Mouse (Mus musculus): Measurements from ENCODE around the gene Lck. TPM values are rescaled to one million over a fixed set of nuclear protein-coding genes. Genes with fewer than 3 reads are reported as not detected.

The Lck gene
- polyA plus RNA-seq, 1 experiment from 2014 or later = 8.8 TPM

GRCm38 (mm10) chr4:129508834-129509600, 64.4 kb downstream of the Lck start:
- 55% methylated on average over 15 of the region's 15 CpGs for WGBS
- ATAC-seq (replicated peaks; ENCODE audit: low FRiP score, low read depth) = no peak
- H3K4me3 ChIP-seq (replicated peaks; ENCODE audit: low read depth, low read length) = no peak overlapping the region
- no peak overlapping the region for H3K4me2 ChIP-seq (ENCODE audit: low read length)
- H3K4me1 ChIP-seq (replicated peaks; ENCODE audit: insufficient read depth, low read length) = 0 out of 2 replicates have a peak, but pooled peaks cover 3% of the 10 kb centered on the region
- no peaks in the 10 kb centered on the region for H3K9me3 ChIP-seq (replicated peaks; ENCODE audit: low read length)
- peak overlapping the region; percentile 31; the same call in 1 of the 2 replicates for H3K27ac ChIP-seq
- no peak for TF ChIP-seq CTCF (IDR thresholded peaks at IDR 0.05; ENCODE audit: low read depth)
- H3K36me3 ChIP-seq (ENCODE audit: insufficient read depth, low read length) = no peaks in the 10 kb centered on the region
- no peak for DNase-seq (ENCODE audit: low spot score)
- H3K9ac ChIP-seq (ENCODE audit: low read depth, low read length) = no peak overlapping the region
- H3K27me3 ChIP-seq (ENCODE audit: insufficient read depth, low read length) = no peaks in the 10 kb centered on the region

DNA sequence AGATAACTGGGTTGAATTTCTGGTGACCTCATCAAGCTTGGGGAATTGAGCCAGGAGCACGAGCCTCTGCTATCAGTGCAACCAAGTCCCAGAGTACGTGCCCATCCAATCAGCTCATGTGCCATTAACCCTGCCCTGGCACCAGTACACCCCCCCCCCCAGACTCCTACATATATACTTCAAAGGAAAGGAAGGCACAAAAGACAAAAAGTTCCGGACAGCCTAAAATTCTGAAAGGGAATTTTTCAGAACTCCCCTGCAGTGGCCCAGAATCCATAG, 65.3 kb downstream of the Lck start:
- Histone ChIP-seq H3K27ac (no peak overlapping the region), H3K4me3 (replicated peaks; ENCODE audit: low read depth, low read length) (no peak overlapping the region), H3K27me3 (ENCODE audit: insufficient read depth, low read length) (no peaks in the 10 kb centered on the region), H3K4me1 (replicated peaks; ENCODE audit: insufficient read depth, low read length) (0 out of 2 replicates have a peak, but pooled peaks cover 3% of the 10 kb centered on the region), H3K4me2 (ENCODE audit: low read length) (no peak overlapping the region), H3K9ac (ENCODE audit: low read depth, low read length) (no peak overlapping the region), H3K36me3 (ENCODE audit: insufficient read depth, low read length) (no peaks in the 10 kb centered on the region), H3K9me3 (replicated peaks; ENCODE audit: low read length) (no peaks in the 10 kb centered on the region)
- ATAC-seq (replicated peaks; ENCODE audit: low FRiP score, low read depth) = no peak
- no peak for DNase-seq (ENCODE audit: low spot score)
- no peak for TF ChIP-seq CTCF (IDR thresholded peaks at IDR 0.05; ENCODE audit: low read depth)
- 48% methylated on average over 3 of the region's 3 CpGs for WGBS

- H3K4me3 ChIP-seq (replicated peaks; ENCODE audit: low read depth, low read length) = no peak overlapping the region
- no peak overlapping the region for H3K9ac ChIP-seq (ENCODE audit: low read depth, low read length)
- no peak overlapping the region for H3K27ac ChIP-seq
- H3K4me2 ChIP-seq (ENCODE audit: low read length) = no peak overlapping the region
- no peaks in the 10 kb centered on the region for H3K36me3 ChIP-seq (ENCODE audit: insufficient read depth, low read length)
- H3K9me3 ChIP-seq (replicated peaks; ENCODE audit: low read length) = no peaks in the 10 kb centered on the region
- ATAC-seq (replicated peaks; ENCODE audit: low FRiP score, low read depth) (no peak), DNase-seq (ENCODE audit: low spot score) (no peak)
- 0 out of 2 replicates have a peak, but pooled peaks cover 3% of the 10 kb centered on the region for H3K4me1 ChIP-seq (replicated peaks; ENCODE audit: insufficient read depth, low read length)
- whole genome bisulfite sequencing = 60% methylated on average over 9 of the region's 10 CpGs
- H3K27me3 ChIP-seq (ENCODE audit: insufficient read depth, low read length) = no peaks in the 10 kb centered on the region
- no peak for TF ChIP-seq CTCF (IDR thresholded peaks at IDR 0.05; ENCODE audit: low read depth)
Measured at GRCm38 (mm10) chr4:129507434-129508236, 65.8 kb downstream of the Lck start.

- H3K36me3 ChIP-seq (ENCODE audit: insufficient read depth, low read length) = no peaks in the 10 kb centered on the region
- no peak for TF ChIP-seq CTCF (IDR thresholded peaks at IDR 0.05; ENCODE audit: low read depth)
- no peaks in the 10 kb centered on the region for H3K4me1 ChIP-seq (replicated peaks; ENCODE audit: insufficient read depth, low read length)
- no peak overlapping the region for H3K9ac ChIP-seq (ENCODE audit: low read depth, low read length)
- H3K27me3 ChIP-seq (ENCODE audit: insufficient read depth, low read length) = no peaks in the 10 kb centered on the region
- H3K4me2 ChIP-seq (ENCODE audit: low read length) = no peak overlapping the region
- H3K9me3 ChIP-seq (replicated peaks; ENCODE audit: low read length) = no peaks in the 10 kb centered on the region
- ATAC-seq (replicated peaks; ENCODE audit: low FRiP score, low read depth) = no peak
- no peak overlapping the region for H3K27ac ChIP-seq
- no peak for DNase-seq (ENCODE audit: low spot score)
- WGBS = 79% methylated on average over 3 of the region's 3 CpGs
- no peak overlapping the region for H3K4me3 ChIP-seq (replicated peaks; ENCODE audit: low read depth, low read length)
Measured at GRCm38 (mm10) chr4:129505511-129505910, 67.9 kb downstream of the Lck start.

DNA sequence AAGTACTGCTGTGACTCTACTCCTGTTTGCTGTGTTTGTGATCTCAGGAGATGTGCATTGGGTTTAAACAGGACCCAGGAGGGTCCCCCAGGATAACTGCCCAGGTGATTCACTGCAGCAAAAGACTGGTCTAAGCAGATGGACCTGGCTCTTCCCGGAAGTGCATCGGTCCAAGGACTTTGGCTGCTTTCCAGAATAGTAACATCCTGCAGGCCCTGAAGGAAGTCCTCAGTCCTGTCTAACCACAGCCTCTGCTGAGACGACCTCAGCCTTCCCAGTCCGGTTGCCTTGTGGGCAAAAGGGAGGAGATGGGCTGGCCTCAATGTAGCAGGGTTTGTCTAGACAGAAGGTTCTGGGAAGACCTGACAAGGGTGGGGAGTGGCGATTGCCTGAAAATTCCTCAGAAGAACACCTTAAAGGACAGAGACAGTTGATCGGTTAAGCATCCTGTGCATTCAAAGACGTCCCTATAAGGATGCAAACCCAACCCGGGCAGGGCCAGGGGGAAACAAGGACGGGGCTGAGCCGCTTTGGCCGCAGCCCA, 70.5 kb downstream of the Lck start:
- no peak for TF ChIP-seq CTCF (IDR thresholded peaks at IDR 0.05; ENCODE audit: low read depth)
- H3K27ac ChIP-seq = no peak overlapping the region
- H3K9ac ChIP-seq (ENCODE audit: low read depth, low read length) = no peak overlapping the region
- H3K9me3 ChIP-seq (replicated peaks; ENCODE audit: low read length) = no peaks in the 10 kb centered on the region
- DNase-seq (ENCODE audit: low spot score) = no peak
- peaks cover 5% of the 10 kb centered on the region for H3K4me1 ChIP-seq (replicated peaks; ENCODE audit: insufficient read depth, low read length)
- WGBS = 60% methylated on average over 11 of the region's 11 CpGs
- H3K27me3 ChIP-seq (ENCODE audit: insufficient read depth, low read length) = no peaks in the 10 kb centered on the region
- no peak for ATAC-seq (replicated peaks; ENCODE audit: low FRiP score, low read depth)
- no peak overlapping the region for H3K4me3 ChIP-seq (replicated peaks; ENCODE audit: low read depth, low read length)
- no peak overlapping the region for H3K4me2 ChIP-seq (ENCODE audit: low read length)
- H3K36me3 ChIP-seq (ENCODE audit: insufficient read depth, low read length) = no peaks in the 10 kb centered on the region

DNA sequence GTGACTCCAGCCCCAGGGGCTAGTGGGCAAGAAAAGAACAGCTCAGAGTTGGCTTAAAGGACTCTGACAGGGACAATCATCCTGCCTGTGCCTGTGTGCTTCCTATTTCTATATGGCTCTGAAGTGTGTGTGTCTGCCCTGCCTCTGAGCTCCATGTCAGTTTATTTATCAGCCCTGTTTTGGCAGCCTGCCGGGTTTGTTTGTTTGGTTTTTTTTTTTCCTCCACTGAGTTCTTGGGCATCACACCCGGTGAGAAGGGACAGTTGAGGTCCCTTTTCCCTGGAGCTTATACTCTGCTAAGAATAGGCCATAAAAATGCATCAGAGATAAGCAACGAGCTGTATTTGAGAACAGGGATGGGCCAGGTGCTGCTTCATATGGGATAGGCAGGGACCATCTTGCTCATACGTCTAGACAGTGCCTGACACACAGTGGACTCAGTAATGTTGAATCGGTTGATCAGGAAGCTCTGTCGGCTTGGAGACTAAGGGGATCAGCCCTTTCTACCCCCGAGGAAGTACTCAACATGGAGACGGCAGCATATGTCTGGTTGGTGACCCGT, 71.0 kb downstream of the Lck start:
- no peaks in the 10 kb centered on the region for H3K27me3 ChIP-seq (ENCODE audit: insufficient read depth, low read length)
- H3K9me3 ChIP-seq (replicated peaks; ENCODE audit: low read length) = no peaks in the 10 kb centered on the region
- H3K4me3 ChIP-seq (replicated peaks; ENCODE audit: low read depth, low read length) = no peak overlapping the region
- no peak for ATAC-seq (replicated peaks; ENCODE audit: low FRiP score, low read depth)
- no peak overlapping the region for H3K9ac ChIP-seq (ENCODE audit: low read depth, low read length)
- H3K36me3 ChIP-seq (ENCODE audit: insufficient read depth, low read length) = no peaks in the 10 kb centered on the region
- peaks cover 5% of the 10 kb centered on the region for H3K4me1 ChIP-seq (replicated peaks; ENCODE audit: insufficient read depth, low read length)
- H3K27ac ChIP-seq = no peak overlapping the region
- H3K4me2 ChIP-seq (ENCODE audit: low read length) = no peak overlapping the region
- 52% methylated on average over 9 of the region's 9 CpGs for WGBS
- DNase-seq (ENCODE audit: low spot score) = no peak
- TF ChIP-seq CTCF (IDR thresholded peaks at IDR 0.05; ENCODE audit: low read depth) = no peak

Measured in kidney, postnatal 0 days (tissue).